Mouse (Mus musculus): ENCODE results near the gene Gm20865. TPM values are rescaled to one million over a fixed set of nuclear protein-coding genes. Genes with fewer than 3 reads are reported as not detected.
"Not testable (repeated sequence)": the region's sequence is repeated elsewhere in the genome, so short reads cannot be mapped to it uniquely, and the experiment has no call there.

The Gm20865 gene
- not detected in 2 replicates for polyA plus RNA-seq (2012; ENCODE audit: insufficient read depth, insufficient read length, low replicate concordance, missing spikeins)

DNA sequence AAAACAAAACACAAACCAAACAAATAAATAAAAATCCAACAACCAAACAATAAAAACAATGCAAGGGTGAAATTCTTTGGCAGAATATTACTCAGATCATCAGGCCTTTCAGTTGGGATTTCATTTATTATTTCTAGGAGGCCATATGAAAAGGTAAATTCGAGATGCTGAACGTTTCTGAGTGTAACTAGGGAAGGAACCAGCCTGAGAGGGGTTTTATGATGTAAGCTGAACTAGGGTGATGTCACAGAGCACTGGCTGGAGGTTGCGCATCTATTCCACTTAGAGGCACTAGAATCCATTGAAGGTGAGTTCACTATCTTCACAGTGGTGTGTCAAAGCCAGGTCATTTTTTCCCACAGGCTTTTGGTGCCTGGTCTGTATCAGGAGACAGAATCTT lies at the start of gene Gm20865:
Gene Gm20865, plus strand, starts transcription at position 301 of the 400 bp plus-strand sequence.
- no CpG with 5 or more reads among the region's 3 CpGs for WGBS
- H3K4me1 ChIP-seq (ENCODE audit: control insufficient read depth, insufficient read depth, low read length); H3K27ac ChIP-seq (ENCODE audit: insufficient read depth, low read depth, low read length); H3K4me3 ChIP-seq (ENCODE audit: insufficient read depth, low read depth, low read length): not testable (repeated sequence)

Other genes starting within 250 kb of the Gm20865 start
- gene Gm29866, start 247.9 kb upstream of the Gm20865 start, polyA plus RNA-seq (2012; ENCODE audit: insufficient read depth, insufficient read length, low replicate concordance, missing spikeins), result not detected in 2 replicates
- gene Gm20909, start 77.0 kb upstream of the Gm20865 start, polyA plus RNA-seq (2012; ENCODE audit: insufficient read depth, insufficient read length, low replicate concordance, missing spikeins), result not detected in 2 replicates